Comparison of ENCODE assay signal across 16 mouse cellular contexts in genomic region chr10:74181921-74182320, GRCm38 (mm10).
"Had no signal": no experiment of that assay in that cellular context is flagged by ENCODE, and none has a peak within 500 bp of the region (broad histone marks: within the 10 kb centered on the region; RNA-seq: fewer than 3 reads in every experiment).

No protein-coding gene starts in this region.

- H3K27me3 ChIP-seq: midbrain, embryonic 12.5 days; stomach, embryonic 15.5 days had no signal

- H3K4me2 ChIP-seq: lung, embryonic 14.5 days; midbrain, embryonic 12.5 days; stomach, embryonic 15.5 days had no signal

- H3K9ac ChIP-seq: liver, embryonic 14.5 days; lung, embryonic 14.5 days; midbrain, embryonic 12.5 days; stomach, embryonic 15.5 days had no signal

- DNase-seq: lung, adult 18-20 months; lung, embryonic 14.5 days; lung, postnatal 10 days; lung, postnatal 4 days; midbrain, embryonic 14.5 days; right cerebral cortex, postnatal 14 days; thymus, adult 2 months; thymus, postnatal 25 days; thymus, postnatal 4 days had no signal

- H3K36me3 ChIP-seq: midbrain, embryonic 10.5 days; midbrain, embryonic 12.5 days; stomach, embryonic 15.5 days had no signal

- ATAC-seq: midbrain, embryonic 16.5 days had no signal

- H3K27ac ChIP-seq: liver, embryonic 14.5 days; midbrain, embryonic 10.5 days; midbrain, embryonic 12.5 days; stomach, embryonic 15.5 days; stomach, postnatal 0 days had no signal

- H3K9me3 ChIP-seq: midbrain, embryonic 10.5 days; midbrain, embryonic 12.5 days; stomach, embryonic 15.5 days had no signal

- H3K4me3 ChIP-seq: midbrain, embryonic 10.5 days; midbrain, embryonic 12.5 days; myocyte; stomach, embryonic 15.5 days had no signal

- H3K4me1 ChIP-seq: midbrain, embryonic 10.5 days; midbrain, embryonic 12.5 days; stomach, embryonic 15.5 days had no signal
